Mouse (Mus musculus) ovary, postnatal 36 days (tissue): ENCODE data around the gene Tspan9.

Experiments
- DNase-seq: peaks from one replicate; pipeline ENCODE4 v3.0.0; 2022; ENCODE audit warnings: low spot score, mixed read lengths

Gene Tspan9

GRCm38 (mm10) chr6:128143390-128144020 is at the start of gene Tspan9:
Tspan9 (minus strand) TSS chr6:128143594.
- peak; percentile 79 for DNase-seq

GRCm38 (mm10) chr6:128183521-128183920 is 40.1 kb upstream of the Tspan9 start:
- DNase-seq, result peak; percentile 28

- DNase-seq, result no peak
Measured at GRCm38 (mm10) chr6:128181176-128181575, 37.8 kb upstream of the Tspan9 start.

- DNase-seq, result no peak
Measured at GRCm38 (mm10) chr6:128179651-128180050, 36.3 kb upstream of the Tspan9 start.

- DNase-seq, result no peak
Measured at GRCm38 (mm10) chr6:128179247-128179646, 35.9 kb upstream of the Tspan9 start.

- no peak for DNase-seq
Measured at GRCm38 (mm10) chr6:128178681-128179080, 35.3 kb upstream of the Tspan9 start.

- DNase-seq, result no peak
Measured at GRCm38 (mm10) chr6:128168785-128169679, 25.6 kb upstream of the Tspan9 start.

GRCm38 (mm10) chr6:128165564-128165963 is 22.2 kb upstream of the Tspan9 start:
- DNase-seq, result no peak

GRCm38 (mm10) chr6:128164632-128165031 is 21.2 kb upstream of the Tspan9 start:
- no peak for DNase-seq

GRCm38 (mm10) chr6:128159092-128159491 is 15.7 kb upstream of the Tspan9 start:
- no peak for DNase-seq

GRCm38 (mm10) chr6:128158031-128158430 is 14.6 kb upstream of the Tspan9 start:
- no peak for DNase-seq

- DNase-seq, result no peak
Measured at GRCm38 (mm10) chr6:128156476-128156875, 13.1 kb upstream of the Tspan9 start.

GRCm38 (mm10) chr6:128155935-128156334 is 12.5 kb upstream of the Tspan9 start:
- DNase-seq, result no peak

- peak; percentile 48 for DNase-seq
Measured at GRCm38 (mm10) chr6:128145765-128146164, 2.4 kb upstream of the Tspan9 start.

- peak; percentile 34 for DNase-seq
Measured at GRCm38 (mm10) chr6:128142369-128143278, 770 bp downstream of the Tspan9 start.

- DNase-seq, result no peak
Measured at GRCm38 (mm10) chr6:128140724-128141123, 2.7 kb downstream of the Tspan9 start.

GRCm38 (mm10) chr6:128137855-128138254 is 5.5 kb downstream of the Tspan9 start:
- no peak for DNase-seq

- DNase-seq, result no peak
Measured at GRCm38 (mm10) chr6:128136654-128137053, 6.7 kb downstream of the Tspan9 start.

- DNase-seq, result no peak
Measured at GRCm38 (mm10) chr6:128135459-128135858, 7.9 kb downstream of the Tspan9 start.

- DNase-seq, result no peak
Measured at GRCm38 (mm10) chr6:128135006-128135405, 8.4 kb downstream of the Tspan9 start.

GRCm38 (mm10) chr6:128134196-128134924 is 9.0 kb downstream of the Tspan9 start:
- DNase-seq, result no peak
